Mouse (Mus musculus): Measurements from ENCODE around the gene Gm10337. TPM values are rescaled to one million over a fixed set of nuclear protein-coding genes. Genes with fewer than 3 reads are reported as not detected.
A peak's percentile ranks its signal among the peaks of the same experiment; 100 is the strongest.

Gm10337 gene
- polyA plus RNA-seq, 1 experiment: not detected

GRCm38 (mm10) chr15:102506464-102506830 lies 2.9 kb downstream of the Gm10337 start:
- Histone ChIP-seq H3K36me3 (ENCODE audit: control insufficient read depth, insufficient read depth, low read length) (peaks cover 27% of the 10 kb centered on the region), H3K4me1 (replicated peaks; ENCODE audit: control insufficient read depth, insufficient read depth, low read length) (peaks cover 13% of the 10 kb centered on the region), H3K4me3 (ENCODE audit: control insufficient read depth, insufficient read depth, low read length) (no peak overlapping the region), H3K27ac (ENCODE audit: control insufficient read depth, insufficient read depth, low read length) (no peak overlapping the region), H3K27me3 (ENCODE audit: control insufficient read depth, insufficient read depth, low read length) (no peaks in the 10 kb centered on the region)
- TF ChIP-seq CTCF (IDR thresholded peaks at IDR 0.05; ENCODE audit: borderline replicate concordance, control insufficient read depth, extremely low read depth, insufficient read depth, low read length, poor library complexity) (no peak), POLR2A (IDR thresholded peaks at IDR 0.05; ENCODE audit: control insufficient read depth, extremely low read depth, insufficient read depth, low read length, poor library complexity) (no peak)
- DNase-seq: no peak
- WGBS: 25% methylated on average over 2 of the region's 2 CpGs

GRCm38 (mm10) chr15:102506864-102507263 lies 3.3 kb downstream of the Gm10337 start:
- 97% methylated on average over 1 of the region's 1 CpGs for WGBS
- H3K27me3 ChIP-seq (ENCODE audit: control insufficient read depth, insufficient read depth, low read length): no peaks in the 10 kb centered on the region
- H3K36me3 ChIP-seq (ENCODE audit: control insufficient read depth, insufficient read depth, low read length): peaks cover 23% of the 10 kb centered on the region
- TF ChIP-seq POLR2A (IDR thresholded peaks at IDR 0.05; ENCODE audit: control insufficient read depth, extremely low read depth, insufficient read depth, low read length, poor library complexity): no peak
- no peak for TF ChIP-seq CTCF (IDR thresholded peaks at IDR 0.05; ENCODE audit: borderline replicate concordance, control insufficient read depth, extremely low read depth, insufficient read depth, low read length, poor library complexity)
- DNase-seq: no peak
- H3K27ac ChIP-seq (ENCODE audit: control insufficient read depth, insufficient read depth, low read length): no peak overlapping the region
- H3K4me3 ChIP-seq (ENCODE audit: control insufficient read depth, insufficient read depth, low read length): no peak overlapping the region
- peaks cover 13% of the 10 kb centered on the region for H3K4me1 ChIP-seq (replicated peaks; ENCODE audit: control insufficient read depth, insufficient read depth, low read length)

- Histone ChIP-seq H3K27ac (ENCODE audit: control insufficient read depth, insufficient read depth, low read length) (no peak overlapping the region), H3K4me3 (ENCODE audit: control insufficient read depth, insufficient read depth, low read length) (no peak overlapping the region), H3K27me3 (ENCODE audit: control insufficient read depth, insufficient read depth, low read length) (no peaks in the 10 kb centered on the region), H3K4me1 (replicated peaks; ENCODE audit: control insufficient read depth, insufficient read depth, low read length) (peaks cover 13% of the 10 kb centered on the region), H3K36me3 (ENCODE audit: control insufficient read depth, insufficient read depth, low read length) (peaks cover 16% of the 10 kb centered on the region)
- no peak for DNase-seq
- TF ChIP-seq CTCF (IDR thresholded peaks at IDR 0.05; ENCODE audit: borderline replicate concordance, control insufficient read depth, extremely low read depth, insufficient read depth, low read length, poor library complexity) (no peak), POLR2A (IDR thresholded peaks at IDR 0.05; ENCODE audit: control insufficient read depth, extremely low read depth, insufficient read depth, low read length, poor library complexity) (no peak)
Measured at GRCm38 (mm10) chr15:102507561-102507960, 4.0 kb downstream of the Gm10337 start.

GRCm38 (mm10) chr15:102508336-102508735 lies 4.8 kb downstream of the Gm10337 start:
- Histone ChIP-seq H3K27me3 (ENCODE audit: control insufficient read depth, insufficient read depth, low read length) (no peaks in the 10 kb centered on the region), H3K4me3 (ENCODE audit: control insufficient read depth, insufficient read depth, low read length) (no peak overlapping the region), H3K27ac (ENCODE audit: control insufficient read depth, insufficient read depth, low read length) (no peak overlapping the region), H3K4me1 (replicated peaks; ENCODE audit: control insufficient read depth, insufficient read depth, low read length) (peaks cover 13% of the 10 kb centered on the region), H3K36me3 (ENCODE audit: control insufficient read depth, insufficient read depth, low read length) (peaks cover 8% of the 10 kb centered on the region)
- TF ChIP-seq POLR2A (IDR thresholded peaks at IDR 0.05; ENCODE audit: control insufficient read depth, extremely low read depth, insufficient read depth, low read length, poor library complexity): no peak
- no peak for TF ChIP-seq CTCF (IDR thresholded peaks at IDR 0.05; ENCODE audit: borderline replicate concordance, control insufficient read depth, extremely low read depth, insufficient read depth, low read length, poor library complexity)
- 96% methylated on average over 3 of the region's 3 CpGs for WGBS
- no peak for DNase-seq

GRCm38 (mm10) chr15:102510110-102510509 lies 6.6 kb downstream of the Gm10337 start:
- no peak overlapping the region for H3K27ac ChIP-seq (ENCODE audit: control insufficient read depth, insufficient read depth, low read length)
- DNase-seq: no peak
- peaks cover 13% of the 10 kb centered on the region for H3K4me1 ChIP-seq (replicated peaks; ENCODE audit: control insufficient read depth, insufficient read depth, low read length)
- WGBS: 38% methylated on average over 9 of the region's 9 CpGs
- TF ChIP-seq CTCF (IDR thresholded peaks at IDR 0.05; ENCODE audit: borderline replicate concordance, control insufficient read depth, extremely low read depth, insufficient read depth, low read length, poor library complexity) (no peak), POLR2A (IDR thresholded peaks at IDR 0.05; ENCODE audit: control insufficient read depth, extremely low read depth, insufficient read depth, low read length, poor library complexity) (no peak)
- H3K36me3 ChIP-seq (ENCODE audit: control insufficient read depth, insufficient read depth, low read length): 0 out of 2 replicates have a peak, but pooled peaks cover 2% of the 10 kb centered on the region
- no peaks in the 10 kb centered on the region for H3K27me3 ChIP-seq (ENCODE audit: control insufficient read depth, insufficient read depth, low read length)
- peak overlapping the region; percentile 58 for H3K4me3 ChIP-seq (ENCODE audit: control insufficient read depth, insufficient read depth, low read length)

GRCm38 (mm10) chr15:102510590-102511284 lies 7.2 kb downstream of the Gm10337 start:
- H3K27ac ChIP-seq (ENCODE audit: control insufficient read depth, insufficient read depth, low read length): no peak overlapping the region
- no peaks in the 10 kb centered on the region for H3K27me3 ChIP-seq (ENCODE audit: control insufficient read depth, insufficient read depth, low read length)
- peak overlapping the region; percentile 58 for H3K4me3 ChIP-seq (ENCODE audit: control insufficient read depth, insufficient read depth, low read length)
- H3K36me3 ChIP-seq (ENCODE audit: control insufficient read depth, insufficient read depth, low read length): no peaks in the 10 kb centered on the region
- H3K4me1 ChIP-seq (replicated peaks; ENCODE audit: control insufficient read depth, insufficient read depth, low read length): peaks cover 14% of the 10 kb centered on the region
- WGBS: 5% methylated on average over 34 of the region's 34 CpGs
- TF ChIP-seq CTCF (IDR thresholded peaks at IDR 0.05; ENCODE audit: borderline replicate concordance, control insufficient read depth, extremely low read depth, insufficient read depth, low read length, poor library complexity) (no peak), POLR2A (IDR thresholded peaks at IDR 0.05; ENCODE audit: control insufficient read depth, extremely low read depth, insufficient read depth, low read length, poor library complexity) (no peak)
- DNase-seq: peak; percentile 77
